Mouse (Mus musculus) cerebral cortex, adult 2 months (tissue): ENCODE data around the gene Gucy2e.

Experiments
- WGBS: fragments of 180-500 bp; shearing (Covaris S2); methylation state at CpG from one replicate; pipeline ENCODE4 v1.1.7; 2018; 5-methylcytosine and 5-hydroxymethylcytosine counted together

Gucy2e gene

GRCm38 (mm10) chr11:69236926-69237260 is at the start of gene Gucy2e:
Gene Gucy2e, minus strand, starts transcription at chr11:69237036.
- 45% methylated on average over 13 of the region's 13 CpGs for WGBS

GRCm38 (mm10) chr11:69277267-69277666 is 40.4 kb upstream of the Gucy2e start:
- WGBS = 77% methylated on average over 5 of the region's 5 CpGs

- 46% methylated on average over 2 of the region's 2 CpGs for WGBS
These were observed 39.2 kb upstream of the Gucy2e start for GRCm38 (mm10) chr11:69276081-69276480.

- WGBS = 79% methylated on average over 6 of the region's 6 CpGs
These were observed 38.8 kb upstream of the Gucy2e start for GRCm38 (mm10) chr11:69275650-69276049.

- 33% methylated on average over 16 of the region's 16 CpGs for WGBS
These were observed 35.4 kb upstream of the Gucy2e start for GRCm38 (mm10) chr11:69272122-69272740.

GRCm38 (mm10) chr11:69269575-69269974 is 32.7 kb upstream of the Gucy2e start:
- 13% methylated on average over 13 of the region's 13 CpGs for WGBS

GRCm38 (mm10) chr11:69268100-69268499 is 31.3 kb upstream of the Gucy2e start:
- WGBS = 51% methylated on average over 13 of the region's 13 CpGs

- WGBS = 34% methylated on average over 7 of the region's 7 CpGs
These were observed 30.5 kb upstream of the Gucy2e start for GRCm38 (mm10) chr11:69267341-69267740.

GRCm38 (mm10) chr11:69266253-69266652 is 29.4 kb upstream of the Gucy2e start:
- WGBS = 6% methylated on average over 10 of the region's 10 CpGs

- 72% methylated on average over 9 of the region's 9 CpGs for WGBS
These were observed 28.6 kb upstream of the Gucy2e start for GRCm38 (mm10) chr11:69265410-69265809.

GRCm38 (mm10) chr11:69264276-69264675 is 27.4 kb upstream of the Gucy2e start:
- 73% methylated on average over 2 of the region's 2 CpGs for WGBS

GRCm38 (mm10) chr11:69260111-69260510 is 23.3 kb upstream of the Gucy2e start:
- 58% methylated on average over 1 of the region's 1 CpGs for WGBS

- WGBS = 56% methylated on average over 5 of the region's 5 CpGs
These were observed 21.5 kb upstream of the Gucy2e start for GRCm38 (mm10) chr11:69258287-69258686.

GRCm38 (mm10) chr11:69257807-69258206 is 21.0 kb upstream of the Gucy2e start:
- WGBS = 42% methylated on average over 4 of the region's 4 CpGs

- 76% methylated on average over 2 of the region's 2 CpGs for WGBS
These were observed 20.2 kb upstream of the Gucy2e start for GRCm38 (mm10) chr11:69257072-69257471.

GRCm38 (mm10) chr11:69254808-69255207 is 18.0 kb upstream of the Gucy2e start:
- 81% methylated on average over 5 of the region's 5 CpGs for WGBS

GRCm38 (mm10) chr11:69253131-69253530 is 16.3 kb upstream of the Gucy2e start:
- 44% methylated on average over 9 of the region's 9 CpGs for WGBS

- WGBS = 79% methylated on average over 7 of the region's 7 CpGs
These were observed 15.1 kb upstream of the Gucy2e start for GRCm38 (mm10) chr11:69251953-69252352.

GRCm38 (mm10) chr11:69251135-69251842 is 14.5 kb upstream of the Gucy2e start:
- WGBS = 66% methylated on average over 14 of the region's 14 CpGs

GRCm38 (mm10) chr11:69250106-69250505 is 13.3 kb upstream of the Gucy2e start:
- 85% methylated on average over 5 of the region's 5 CpGs for WGBS

GRCm38 (mm10) chr11:69249131-69249530 is 12.3 kb upstream of the Gucy2e start:
- 89% methylated on average over 3 of the region's 3 CpGs for WGBS

GRCm38 (mm10) chr11:69245643-69246042 is 8.8 kb upstream of the Gucy2e start:
- WGBS = 11% methylated on average over 2 of the region's 2 CpGs

- WGBS = 17% methylated on average over 2 of the region's 2 CpGs
These were observed 8.1 kb upstream of the Gucy2e start for GRCm38 (mm10) chr11:69244911-69245310.
